Mouse (Mus musculus) hindbrain, embryonic 15.5 days (tissue): ENCODE measurements at regions not wholly inside any gene's neighbourhood (a gene's known extent, or its start where the extent isn't known, plus 50 kb on each side); places are given as distances from the start of the nearest gene placed in this dataset.

ENCODE experiments used
- ATAC-seq: fragments of 200-750 bp; cut with Nextera tagmentation; 2 replicates; pipeline ENCODE4 v1.8.0; 2017; ENCODE audit warnings: low read depth, moderate number of reproducible peaks, moderate TSS enrichment; ENCODE audit not compliant: low FRiP score
- H3K27ac ChIP-seq: fragments of 300-500 bp; sonication (generic); replicated peaks from 2 replicates; pipeline ENCODE4 v1.5.1; 2015; ENCODE audit warnings: mild to moderate bottlenecking, inconsistent platforms
- H3K27me3 ChIP-seq: fragments of 300-500 bp; sonication (generic); 2 replicates; pipeline ENCODE4 v1.6.1; 2015; ENCODE audit warnings: control low read depth, inconsistent platforms
- H3K36me3 ChIP-seq: fragments of 300-500 bp; sonication (generic); 2 replicates; pipeline ENCODE4 v1.6.1; 2015; ENCODE audit warnings: control low read depth, inconsistent platforms
- H3K4me1 ChIP-seq: fragments of 300-500 bp; sonication (generic); replicated peaks from 2 replicates; pipeline ENCODE4 v1.6.1; 2015; ENCODE audit warnings: control low read depth, inconsistent platforms
- H3K4me2 ChIP-seq: fragments of 300-500 bp; sonication (generic); 2 replicates; pipeline ENCODE4 v1.6.1; 2015; ENCODE audit warnings: moderate library complexity, mild to moderate bottlenecking, inconsistent platforms
- H3K4me3 ChIP-seq: fragments of 300-500 bp; sonication (generic); 2 replicates; pipeline ENCODE4 v1.5.1; 2015; ENCODE audit warnings: mild to moderate bottlenecking, inconsistent platforms
- H3K9ac ChIP-seq: fragments of 300-500 bp; sonication (generic); 2 replicates; pipeline ENCODE4 v1.6.1; 2015; ENCODE audit warnings: inconsistent platforms
- H3K9me3 ChIP-seq: fragments of 300-500 bp; sonication (generic); 2 replicates; pipeline ENCODE4 v1.6.1; 2016; ENCODE audit warnings: control low read depth, inconsistent platforms
- WGBS: fragments of 180-500 bp; shearing (Covaris S2); methylation state at CpG from one replicate; pipeline ENCODE4 v1.1.7; 2015; 5-methylcytosine and 5-hydroxymethylcytosine counted together

DNA sequence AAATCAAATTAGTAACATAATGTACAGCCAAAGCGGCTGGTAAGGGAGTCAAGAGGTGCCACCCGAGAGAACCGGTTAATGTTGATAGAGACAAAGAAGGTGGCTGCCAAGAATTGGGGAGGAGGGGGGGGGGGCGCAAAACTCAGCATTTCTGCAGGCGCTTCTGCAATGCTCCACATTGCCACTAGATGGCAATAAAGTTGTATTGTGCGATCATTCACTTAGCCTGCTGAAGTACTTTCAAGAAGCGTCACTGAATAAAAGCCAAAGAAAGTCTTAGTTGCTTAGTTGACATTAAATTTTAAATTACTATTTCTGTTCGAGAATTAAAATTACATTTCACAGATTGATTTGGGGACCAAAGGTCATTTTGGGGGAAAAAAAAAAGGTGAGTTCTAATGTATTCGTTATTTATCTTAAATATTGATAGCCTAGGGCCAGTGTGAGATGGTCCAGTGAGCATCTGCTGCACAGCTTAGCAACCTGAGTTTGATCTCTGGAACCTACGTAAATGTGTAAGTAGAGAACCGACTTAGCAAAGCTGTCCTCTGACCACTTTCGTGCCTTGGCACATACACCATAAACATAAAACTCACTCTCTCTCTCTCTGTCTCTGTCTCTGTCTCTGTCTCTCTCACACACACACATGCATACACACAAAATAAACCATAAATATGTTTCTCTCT is 186.6 kb upstream of the Jmjd1c start:
- Histone ChIP-seq H3K27me3 (no peaks in the 10 kb centered on the region), H3K36me3 (no peaks in the 10 kb centered on the region), H3K4me3 (no peak overlapping the region), H3K9me3 (no peaks in the 10 kb centered on the region), H3K9ac (no peak overlapping the region), H3K4me2 (no peak overlapping the region), H3K27ac (no peak overlapping the region), H3K4me1 (peaks cover 19% of the 10 kb centered on the region)
- peak; percentile 31; the same call in 1 of the 2 replicates for ATAC-seq
- WGBS, result 14% methylated on average over 12 of the region's 12 CpGs

DNA sequence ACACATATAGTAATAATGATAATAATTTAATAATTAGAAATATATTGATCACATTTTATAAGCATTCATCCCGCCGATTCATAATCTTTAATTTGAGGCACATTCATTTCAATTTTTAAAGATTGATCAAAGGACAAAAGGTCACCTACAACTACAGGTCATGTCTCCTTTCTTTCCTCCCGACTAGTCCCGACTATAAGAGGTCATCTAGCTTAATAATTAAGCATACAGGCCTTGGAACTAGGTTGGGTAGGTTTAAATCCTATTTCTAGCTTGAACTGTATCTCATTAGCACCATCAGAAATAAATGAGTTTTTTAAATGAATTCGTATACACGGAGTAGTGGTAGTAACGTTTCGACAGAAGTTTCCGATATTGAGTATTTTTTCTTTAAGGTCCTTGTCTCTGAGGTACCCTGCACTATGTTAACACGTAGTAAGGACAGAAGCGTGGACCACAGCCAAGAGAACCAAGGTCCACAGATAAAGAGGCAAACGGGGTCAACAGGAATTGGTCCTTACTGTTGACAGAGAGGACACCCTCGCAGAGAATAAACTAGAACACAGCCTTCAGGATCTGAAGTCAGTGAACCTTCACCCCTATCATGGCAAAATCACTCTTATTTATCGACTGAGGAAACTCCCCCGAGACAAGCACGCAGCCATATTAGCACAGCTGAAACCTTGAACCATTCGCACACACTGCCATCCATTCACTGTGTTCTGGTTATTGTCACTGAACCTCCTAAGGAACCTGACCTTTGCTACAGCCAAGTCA is 185.8 kb upstream of the Jmjd1c start:
- Histone ChIP-seq H3K9me3 (no peaks in the 10 kb centered on the region), H3K4me1 (peaks cover 20% of the 10 kb centered on the region), H3K4me2 (no peak overlapping the region), H3K27me3 (no peaks in the 10 kb centered on the region), H3K27ac (no peak overlapping the region), H3K4me3 (no peak overlapping the region), H3K9ac (no peak overlapping the region), H3K36me3 (no peaks in the 10 kb centered on the region)
- WGBS, result 66% methylated on average over 17 of the region's 17 CpGs
- ATAC-seq, result no peak

DNA sequence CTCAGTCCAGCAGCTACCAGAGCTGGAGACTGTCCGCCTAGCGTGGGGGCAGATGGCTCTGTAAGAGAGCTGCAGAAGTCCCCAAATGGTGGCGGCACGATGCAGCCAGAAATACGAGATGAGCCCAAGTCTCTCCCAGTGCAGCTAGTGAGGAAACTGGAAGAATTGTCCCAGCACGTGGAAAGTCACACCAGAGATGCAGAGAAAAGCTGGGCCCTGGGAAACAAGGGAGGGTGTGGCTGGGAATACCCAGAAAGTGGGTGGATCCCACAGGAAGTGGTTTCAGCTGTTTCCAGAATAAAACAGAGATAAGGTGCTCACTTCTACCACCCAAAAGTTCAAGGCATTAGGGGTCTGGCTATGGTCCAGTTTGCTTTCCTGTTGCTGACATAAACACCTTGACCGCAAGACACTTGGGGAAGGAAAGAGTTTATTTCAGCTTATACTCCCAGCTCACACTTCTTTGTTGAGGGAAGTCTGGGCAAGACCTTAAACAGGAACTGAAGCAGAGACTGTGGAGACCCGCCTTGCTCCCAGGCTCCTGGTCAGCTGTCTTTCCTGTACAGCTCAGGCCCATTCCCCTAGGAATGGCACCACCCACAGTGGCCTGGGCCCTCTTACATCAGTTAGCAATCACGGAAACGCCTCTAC is 184.5 kb upstream of the Jmjd1c start:
- 57% methylated on average over 10 of the region's 10 CpGs for WGBS
- Histone ChIP-seq H3K4me2 (no peak overlapping the region), H3K9me3 (no peaks in the 10 kb centered on the region), H3K4me1 (peaks cover 20% of the 10 kb centered on the region), H3K36me3 (no peaks in the 10 kb centered on the region), H3K9ac (no peak overlapping the region), H3K27me3 (no peaks in the 10 kb centered on the region), H3K4me3 (no peak overlapping the region), H3K27ac (peak overlapping the region; percentile 42; the same call in 1 of the 2 replicates)
- no peak for ATAC-seq

DNA sequence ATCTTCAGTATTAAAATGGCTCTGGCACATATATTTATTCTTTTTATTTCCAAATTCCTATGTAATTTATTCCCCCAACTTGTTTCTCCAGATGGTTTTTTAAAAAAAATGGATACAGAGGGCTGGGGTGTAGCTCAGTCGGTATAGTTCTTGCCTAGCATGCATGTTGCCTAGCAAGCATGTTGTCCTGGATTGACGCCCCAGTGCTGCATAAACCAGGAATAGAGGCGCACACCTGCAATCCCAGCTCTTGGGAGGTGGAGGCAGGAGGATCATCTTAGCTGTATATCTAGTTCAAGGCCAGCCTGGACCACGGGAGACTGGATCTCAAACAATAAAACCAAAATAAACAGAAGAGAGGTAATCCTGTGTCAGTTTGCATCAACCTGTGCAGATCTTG is 183.5 kb upstream of the Jmjd1c start:
- H3K9me3 ChIP-seq, result no peaks in the 10 kb centered on the region
- H3K4me3 ChIP-seq, result no peak overlapping the region
- WGBS, result 86% methylated on average over 4 of the region's 4 CpGs

DNA sequence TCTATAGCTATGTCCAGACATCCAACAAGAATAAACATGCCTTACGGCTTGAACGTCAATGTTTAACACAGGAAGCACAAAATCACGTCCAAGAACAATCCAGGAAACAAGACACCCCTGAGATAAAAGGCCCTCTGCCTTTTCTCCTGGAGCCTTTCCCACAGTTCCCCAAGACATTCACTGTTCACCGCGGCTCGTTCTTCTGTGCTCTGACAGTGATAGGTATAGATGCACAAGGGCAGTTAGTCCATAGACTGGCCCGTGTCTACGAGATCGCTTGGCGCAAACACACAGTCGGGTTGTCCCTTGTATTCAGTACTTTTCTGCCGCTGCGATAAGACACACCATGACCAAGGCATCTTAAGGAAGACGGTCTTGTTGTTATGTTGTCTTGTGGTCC is 182.7 kb upstream of the Jmjd1c start:
- Histone ChIP-seq H3K36me3 (no peaks in the 10 kb centered on the region), H3K4me2 (peak overlapping the region; percentile 25; the same call in 1 of the 2 replicates), H3K4me1 (peaks cover 20% of the 10 kb centered on the region), H3K4me3 (peak overlapping the region; percentile 9; the same call in 1 of the 2 replicates), H3K27me3 (no peaks in the 10 kb centered on the region), H3K9me3 (no peaks in the 10 kb centered on the region), H3K27ac (0 out of 2 replicates have a peak overlapping the region, but pooled peaks have one; percentile 21), H3K9ac (no peak overlapping the region)
- no peak for ATAC-seq
- 67% methylated on average over 14 of the region's 14 CpGs for WGBS

More for the DNA sequence above, 183.5 kb upstream of the Jmjd1c start:
- Histone ChIP-seq H3K4me2 (no peak overlapping the region), H3K36me3 (no peaks in the 10 kb centered on the region), H3K27ac (no peak overlapping the region), H3K27me3 (no peaks in the 10 kb centered on the region), H3K4me1 (peaks cover 20% of the 10 kb centered on the region), H3K9ac (no peak overlapping the region)
- ATAC-seq, result no peak

DNA sequence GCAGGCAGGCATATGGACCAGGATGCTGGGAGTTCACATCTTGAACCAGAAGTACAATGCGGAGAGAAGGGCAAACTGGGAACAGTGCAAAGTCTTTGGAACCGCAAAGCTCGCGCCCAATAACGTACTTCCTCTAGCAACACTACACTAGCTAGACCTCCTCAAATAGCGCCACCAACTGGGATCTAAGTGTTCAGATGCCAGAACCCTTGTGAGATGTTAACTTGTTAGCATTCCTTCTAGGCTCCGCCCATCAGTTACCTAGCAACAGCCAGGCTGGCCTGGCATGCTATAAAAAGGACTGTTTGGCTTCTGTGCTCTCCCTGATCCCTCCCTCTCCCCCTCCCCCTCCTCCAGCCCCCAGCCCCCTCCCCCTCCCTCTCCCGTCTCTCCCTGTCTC is 182.3 kb upstream of the Jmjd1c start:
- H3K27me3 ChIP-seq, result no peaks in the 10 kb centered on the region
- WGBS, result 26% methylated on average over 8 of the region's 8 CpGs
- ATAC-seq, result peak; percentile 36; the same call in 1 of the 2 replicates

DNA sequence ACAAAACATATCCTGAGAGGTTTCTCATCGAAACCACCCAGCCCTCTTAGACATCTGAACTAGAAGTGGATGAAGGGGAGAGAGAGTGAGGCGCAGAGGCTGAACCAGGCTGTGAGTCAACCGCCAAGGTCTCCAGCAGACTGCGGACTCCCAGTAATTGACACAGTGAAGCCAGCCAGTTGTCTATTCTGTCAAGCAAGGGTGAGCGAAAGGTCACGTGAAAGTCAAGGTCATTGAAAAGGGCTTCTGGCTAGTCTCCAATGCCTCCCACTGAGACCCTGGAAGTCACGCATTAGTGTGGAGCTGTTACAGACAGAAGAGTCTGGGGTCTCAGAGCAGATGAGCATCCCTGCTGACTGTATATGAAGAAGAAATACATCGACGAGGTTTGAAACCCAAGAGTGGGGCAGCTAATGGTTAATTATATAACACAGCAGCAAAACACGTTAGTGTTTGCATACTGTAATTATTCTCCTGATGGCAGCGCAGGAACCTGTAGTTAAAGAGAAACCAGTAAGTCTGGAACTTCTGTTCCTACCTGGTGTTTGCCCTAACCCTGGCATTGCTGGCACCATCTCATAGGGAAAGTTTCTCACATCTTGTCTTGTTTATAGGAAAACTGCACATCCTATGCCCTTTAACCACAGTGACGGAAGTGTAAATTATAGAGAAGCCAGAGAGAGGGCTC is 181.5 kb upstream of the Jmjd1c start:
- Histone ChIP-seq H3K4me2 (peak overlapping the region; percentile 8; the same call in 1 of the 2 replicates), H3K27ac (no peak overlapping the region; the same call in 1 of the 2 replicates), H3K9ac (no peak overlapping the region), H3K9me3 (no peaks in the 10 kb centered on the region), H3K4me1 (peaks cover 21% of the 10 kb centered on the region), H3K4me3 (no peak overlapping the region), H3K36me3 (no peaks in the 10 kb centered on the region), H3K27me3 (no peaks in the 10 kb centered on the region)
- ATAC-seq, result no peak
- 23% methylated on average over 12 of the region's 12 CpGs for WGBS

More for the DNA sequence above, 182.3 kb upstream of the Jmjd1c start:
- Histone ChIP-seq H3K4me1 (peaks cover 20% of the 10 kb centered on the region), H3K4me2 (peak overlapping the region; percentile 25; the same call in 1 of the 2 replicates), H3K4me3 (peak overlapping the region; percentile 9; the same call in 1 of the 2 replicates), H3K36me3 (no peaks in the 10 kb centered on the region), H3K9me3 (no peaks in the 10 kb centered on the region), H3K27ac (0 out of 2 replicates have a peak overlapping the region, but pooled peaks have one; percentile 21), H3K9ac (no peak overlapping the region)

DNA sequence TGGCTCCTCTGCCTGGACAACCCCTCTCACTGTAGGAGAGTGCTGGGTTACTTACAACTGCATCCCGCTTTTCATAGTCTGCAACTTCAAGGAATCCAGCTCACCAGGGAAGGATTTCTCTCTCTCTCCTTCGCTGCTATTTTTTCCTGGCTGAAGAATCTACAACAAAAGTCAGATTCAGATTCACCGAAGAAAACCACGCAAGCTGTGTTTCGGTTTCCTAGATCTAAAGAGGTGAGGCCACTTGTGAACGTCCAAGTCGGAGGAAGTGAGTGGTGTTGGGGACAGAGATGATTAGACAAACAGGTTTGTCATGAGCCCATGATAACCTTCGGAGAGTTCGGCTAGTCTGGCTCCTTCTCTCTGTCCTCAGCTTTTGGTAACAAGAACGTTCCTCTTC is 180.1 kb upstream of the Jmjd1c start:
- H3K36me3 ChIP-seq, result no peaks in the 10 kb centered on the region
- ATAC-seq, result no peak
- H3K27me3 ChIP-seq, result no peaks in the 10 kb centered on the region
- peaks cover 35% of the 10 kb centered on the region for H3K4me1 ChIP-seq
- 86% methylated on average over 10 of the region's 10 CpGs for WGBS
- H3K9me3 ChIP-seq, result no peaks in the 10 kb centered on the region
- H3K27ac ChIP-seq, result no peak overlapping the region
- no peak overlapping the region for H3K9ac ChIP-seq
- no peak overlapping the region for H3K4me3 ChIP-seq
- no peak overlapping the region for H3K4me2 ChIP-seq

DNA sequence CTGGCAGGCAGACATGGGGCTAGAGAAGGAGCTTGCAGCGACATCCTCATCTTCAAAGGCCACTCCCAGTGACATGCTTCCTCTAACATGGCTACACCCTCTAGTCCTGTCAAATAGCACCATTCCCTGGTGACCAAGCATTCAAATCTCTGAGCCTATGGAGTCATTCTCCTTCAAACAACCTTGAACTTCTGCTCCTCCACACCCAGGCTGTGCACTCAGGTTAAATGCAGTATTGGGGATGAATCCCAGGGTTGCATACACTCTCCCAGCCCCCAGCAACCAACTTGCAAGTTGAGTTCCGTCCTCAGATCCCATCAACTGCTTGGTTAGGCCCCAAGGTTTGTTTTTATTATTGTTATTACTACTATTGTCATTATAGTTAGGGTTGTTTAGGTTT is 178.2 kb upstream of the Jmjd1c start:
- no peaks in the 10 kb centered on the region for H3K9me3 ChIP-seq
- H3K36me3 ChIP-seq, result no peaks in the 10 kb centered on the region
- no peak for ATAC-seq
- H3K4me2 ChIP-seq, result no peak overlapping the region
- H3K27me3 ChIP-seq, result no peaks in the 10 kb centered on the region
- 90% methylated on average over 2 of the region's 2 CpGs for WGBS
- H3K4me3 ChIP-seq, result no peak overlapping the region
- H3K4me1 ChIP-seq, result peaks cover 49% of the 10 kb centered on the region
- no peak overlapping the region for H3K27ac ChIP-seq
- H3K9ac ChIP-seq, result no peak overlapping the region

DNA sequence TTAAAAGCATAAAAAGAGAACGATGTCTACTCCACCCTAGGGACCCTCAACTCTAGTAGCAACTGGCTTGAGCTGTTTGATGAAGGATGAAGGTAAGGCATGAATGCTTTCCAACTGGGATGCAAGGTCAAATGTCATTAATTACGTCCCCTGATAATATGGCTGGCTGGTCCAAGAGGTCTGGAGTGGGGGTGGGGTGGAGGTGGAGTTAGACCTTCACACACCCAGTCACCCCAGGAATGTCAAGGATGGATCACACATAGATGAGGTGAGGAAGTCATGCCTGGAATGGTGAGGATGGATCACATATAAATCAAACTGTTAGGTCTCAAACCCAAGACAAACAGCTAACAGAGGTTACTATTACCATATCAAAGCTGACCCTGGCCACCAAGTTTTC is 177.2 kb upstream of the Jmjd1c start:
- Histone ChIP-seq H3K36me3 (no peaks in the 10 kb centered on the region), H3K9ac (no peak overlapping the region), H3K4me3 (no peak overlapping the region), H3K4me2 (no peak overlapping the region), H3K27me3 (no peaks in the 10 kb centered on the region), H3K4me1 (peaks cover 44% of the 10 kb centered on the region), H3K9me3 (no peaks in the 10 kb centered on the region), H3K27ac (no peak overlapping the region)
- WGBS, result 70% methylated on average over 2 of the region's 2 CpGs
- ATAC-seq, result no peak

DNA sequence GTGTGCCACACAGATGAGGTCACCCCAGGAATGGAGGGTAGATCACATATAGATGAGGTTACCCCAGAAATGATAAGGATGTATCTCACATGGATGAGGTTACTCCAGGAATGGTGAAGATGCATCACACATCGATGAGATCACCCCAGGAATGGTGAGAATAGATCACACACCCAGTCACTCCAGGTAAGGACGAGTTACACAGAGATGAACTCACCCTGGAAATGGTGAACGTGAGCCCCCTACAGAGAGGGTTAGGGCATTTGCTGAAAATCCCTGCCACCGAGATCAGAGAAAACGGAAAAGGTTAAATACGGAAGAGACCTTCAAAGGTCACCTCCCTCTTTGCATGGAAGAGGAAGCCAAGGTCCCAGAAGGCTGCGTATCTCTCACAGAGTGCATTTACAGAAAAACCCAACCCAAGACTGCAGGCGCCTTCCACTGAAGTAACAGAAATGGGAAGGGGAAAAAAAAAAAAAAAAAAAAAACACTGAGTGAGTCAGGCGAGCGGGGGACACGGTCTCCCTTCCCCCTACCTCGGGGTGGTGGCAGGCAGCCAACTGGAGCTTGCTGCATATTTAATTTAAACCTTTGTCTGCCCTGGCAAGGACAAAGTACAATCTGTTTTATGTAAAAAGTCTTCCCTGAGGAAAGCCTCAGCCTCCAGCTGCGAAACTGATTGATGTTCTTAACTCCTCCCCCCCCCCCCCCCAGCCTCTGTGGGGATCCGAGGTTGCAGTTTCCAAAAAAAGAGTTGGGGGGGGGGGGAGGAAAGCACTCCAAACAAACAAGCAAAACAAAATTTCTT is 175.8 kb upstream of the Jmjd1c start:
- Histone ChIP-seq H3K4me2 (peak overlapping the region; percentile 51), H3K4me1 (peaks cover 38% of the 10 kb centered on the region), H3K9me3 (no peaks in the 10 kb centered on the region), H3K27me3 (no peaks in the 10 kb centered on the region), H3K36me3 (no peaks in the 10 kb centered on the region), H3K4me3 (peak overlapping the region; percentile 15), H3K27ac (peak overlapping the region; percentile 90), H3K9ac (peak overlapping the region; percentile 28)
- peak; percentile 72 for ATAC-seq
- 1% methylated on average over 14 of the region's 14 CpGs for WGBS
